Mouse (Mus musculus): ENCODE results near the gene Nup210.

DNA sequence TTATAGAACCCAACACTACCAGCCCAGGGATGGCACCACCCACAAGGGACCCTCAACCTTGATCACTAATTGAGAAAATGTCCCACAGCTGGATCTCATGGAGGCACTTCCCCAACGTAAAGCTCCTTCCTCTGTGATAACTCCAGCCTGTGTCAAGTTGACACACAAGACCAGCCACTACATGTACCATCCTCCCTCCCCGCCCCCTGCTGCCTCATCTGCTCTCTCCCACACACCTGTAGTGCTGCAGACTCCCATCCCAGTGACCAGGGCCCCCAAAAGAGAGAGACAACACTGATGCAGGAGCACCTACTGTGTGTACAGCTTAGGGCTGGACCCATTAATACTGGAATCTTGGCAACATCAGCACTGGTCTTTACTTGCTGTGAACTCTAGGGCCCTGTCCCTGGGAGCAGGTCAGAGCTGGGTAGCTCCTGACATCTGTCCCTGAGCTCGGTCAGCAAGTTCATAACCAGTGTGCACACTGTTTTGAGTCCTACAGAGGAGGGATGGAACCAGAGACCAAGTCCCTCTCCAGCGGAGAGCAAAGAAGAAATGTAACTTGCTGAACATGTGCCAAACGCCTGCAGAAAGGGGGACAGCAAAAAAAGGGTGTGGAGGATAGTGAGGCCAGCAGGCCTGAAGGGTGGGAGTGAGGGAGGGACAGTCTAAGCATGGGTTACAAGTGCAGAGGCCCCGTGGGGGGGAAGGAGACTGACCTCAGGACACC lies 45.0 kb upstream of the Nup210 start:
- TF ChIP-seq CTCF (IDR thresholded peaks at IDR 0.05; ENCODE audit: extremely low read depth, insufficient read depth, insufficient read length, insufficient replicate concordance) (no peak), POLR2A (IDR thresholded peaks at IDR 0.05; ENCODE audit: low read depth, low read length) (no peak)
